Mouse (Mus musculus): ENCODE results near the gene Fer.

The Fer gene

GRCm38 (mm10) chr17:64167731-64168130, 304.9 kb downstream of the Fer start:
- DNase-seq = peak; percentile 24

GRCm38 (mm10) chr17:64170019-64170418, 307.2 kb downstream of the Fer start:
- no peak for DNase-seq

- no peak for DNase-seq
Measured at GRCm38 (mm10) chr17:64172474-64172873, 309.6 kb downstream of the Fer start.

GRCm38 (mm10) chr17:64180546-64180945, 317.7 kb downstream of the Fer start:
- DNase-seq = no peak

- no peak for DNase-seq
Measured at GRCm38 (mm10) chr17:64181291-64181690, 318.4 kb downstream of the Fer start.

- no peak for DNase-seq
Measured at GRCm38 (mm10) chr17:64182599-64182998, 319.7 kb downstream of the Fer start.

- peak; percentile 33 for DNase-seq
Measured at GRCm38 (mm10) chr17:64183196-64183595, 320.3 kb downstream of the Fer start.

Data from right cerebral cortex, adult 18-20 months (tissue).